Mouse (Mus musculus) hematopoietic stem cell, adult 5-6 weeks (primary cell): ENCODE results near the gene Add3. TPM values are rescaled to one million over a fixed set of nuclear protein-coding genes. Genes with fewer than 3 reads are reported as not detected.

Experiments used
- ATAC-seq, 2 experiments: fragments of 125-278 bp in 1 of 2; replicated peaks in 1 of 2; 2 replicates each; pipeline ENCODE4 v1.8.0; 2016 to 2017; ENCODE audit warnings: inconsistent platforms in 2 of 2, mild to moderate bottlenecking in 2 of 2, moderate number of reproducible peaks in 2 of 2, low read depth in 1 of 2, moderate TSS enrichment in 1 of 2; ENCODE audit not compliant: low FRiP score in 2 of 2, poor library complexity in 2 of 2, severe bottlenecking in 2 of 2, insufficient read depth in 1 of 2, low TSS enrichment in 1 of 2
- total RNA-seq: library from RNA; stranded (forward); fragments of 172-1452, 232-1000 nt; gene quantifications from 2 replicates; pipeline ENCODE4 v1.2.3, GENCODE M21; 2017

Gene Add3
- total RNA-seq, 1 experiment from 2014 or later, result 67.0 TPM

DNA sequence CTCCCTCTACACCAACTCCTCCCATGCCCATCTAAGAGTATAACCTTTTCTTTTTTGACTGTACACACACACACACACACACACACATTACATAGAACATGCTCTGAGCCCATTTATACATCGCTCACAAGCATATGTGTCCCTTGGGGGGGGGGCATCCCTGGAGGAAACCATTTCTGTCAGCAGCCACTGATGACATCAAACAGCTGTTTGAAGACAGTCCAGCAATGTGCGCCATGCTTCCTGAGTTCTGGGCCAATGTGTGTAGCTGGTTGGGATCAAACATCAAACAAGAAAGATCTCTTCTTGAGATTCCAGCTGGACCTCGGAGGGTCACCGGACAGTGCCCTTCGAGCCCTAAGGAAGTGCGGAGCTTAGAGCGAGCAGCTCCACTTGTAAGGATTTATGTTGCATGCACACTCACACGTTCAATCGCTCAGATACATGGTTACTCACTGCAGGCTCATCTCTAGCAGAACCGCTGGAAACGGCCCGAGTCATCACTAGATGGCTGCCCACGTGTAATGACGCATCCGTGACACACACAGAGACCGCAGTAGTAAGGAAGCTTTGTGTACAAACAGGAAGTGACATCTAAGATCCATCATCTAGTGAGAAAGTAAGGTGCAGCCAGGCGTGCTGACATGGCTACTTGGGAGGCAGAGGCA, 132.9 kb downstream of the Add3 start:
- peak in 1 of 2 experiments; percentile 56; a peak in 1 of 4 replicates for ATAC-seq

DNA sequence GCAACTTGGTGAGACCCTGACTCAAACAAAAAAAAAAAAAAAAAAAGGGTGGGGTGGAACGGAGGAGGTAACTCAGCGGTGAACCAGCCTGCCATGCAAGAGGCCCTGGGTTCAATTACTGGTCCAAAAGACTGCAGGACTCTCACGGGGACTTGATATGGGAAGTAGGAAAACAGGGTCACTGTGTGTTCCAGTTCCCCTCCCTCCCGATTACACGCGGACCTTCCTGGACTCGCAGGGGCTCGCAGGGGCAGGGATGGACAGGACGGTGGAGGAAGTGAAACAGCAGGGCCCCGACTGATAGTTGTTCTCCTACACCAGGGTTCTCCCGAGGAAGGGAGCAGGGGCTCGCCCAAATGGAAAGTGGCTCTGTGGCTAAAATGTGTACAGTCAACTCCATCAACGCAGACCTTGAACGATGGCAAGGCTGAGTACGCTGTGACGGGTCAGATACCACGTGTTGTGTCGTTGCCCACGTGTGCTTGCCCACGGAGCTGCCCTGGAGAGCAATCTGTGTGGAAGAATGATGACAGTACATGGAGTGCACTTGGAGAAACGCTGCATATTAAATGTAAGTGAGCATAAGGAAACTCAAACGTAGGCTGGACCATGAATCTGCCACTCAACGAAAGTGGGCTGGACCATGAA, 133.7 kb downstream of the Add3 start:
- ATAC-seq, result no peak; a peak in 1 of 4 replicates

DNA sequence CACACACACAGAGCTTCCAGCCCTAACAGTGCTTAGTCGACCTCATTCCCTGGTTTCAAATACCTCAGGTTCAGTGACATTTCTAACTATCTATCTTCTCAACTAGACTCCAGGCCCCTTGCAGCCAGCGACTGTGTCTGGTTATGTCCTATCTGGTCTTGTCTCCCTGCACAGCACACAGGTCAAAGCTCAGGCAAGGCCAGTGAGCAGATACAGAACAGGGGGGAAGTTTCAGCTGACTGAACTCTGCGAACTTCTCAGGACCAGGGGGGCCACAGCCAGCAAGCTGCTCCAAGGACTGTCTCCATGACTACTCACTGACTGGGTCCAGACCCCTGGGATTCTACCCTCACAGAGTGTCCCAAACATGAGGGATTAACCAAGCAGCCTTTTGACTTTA, 135.0 kb downstream of the Add3 start:
- ATAC-seq, result no peak

DNA sequence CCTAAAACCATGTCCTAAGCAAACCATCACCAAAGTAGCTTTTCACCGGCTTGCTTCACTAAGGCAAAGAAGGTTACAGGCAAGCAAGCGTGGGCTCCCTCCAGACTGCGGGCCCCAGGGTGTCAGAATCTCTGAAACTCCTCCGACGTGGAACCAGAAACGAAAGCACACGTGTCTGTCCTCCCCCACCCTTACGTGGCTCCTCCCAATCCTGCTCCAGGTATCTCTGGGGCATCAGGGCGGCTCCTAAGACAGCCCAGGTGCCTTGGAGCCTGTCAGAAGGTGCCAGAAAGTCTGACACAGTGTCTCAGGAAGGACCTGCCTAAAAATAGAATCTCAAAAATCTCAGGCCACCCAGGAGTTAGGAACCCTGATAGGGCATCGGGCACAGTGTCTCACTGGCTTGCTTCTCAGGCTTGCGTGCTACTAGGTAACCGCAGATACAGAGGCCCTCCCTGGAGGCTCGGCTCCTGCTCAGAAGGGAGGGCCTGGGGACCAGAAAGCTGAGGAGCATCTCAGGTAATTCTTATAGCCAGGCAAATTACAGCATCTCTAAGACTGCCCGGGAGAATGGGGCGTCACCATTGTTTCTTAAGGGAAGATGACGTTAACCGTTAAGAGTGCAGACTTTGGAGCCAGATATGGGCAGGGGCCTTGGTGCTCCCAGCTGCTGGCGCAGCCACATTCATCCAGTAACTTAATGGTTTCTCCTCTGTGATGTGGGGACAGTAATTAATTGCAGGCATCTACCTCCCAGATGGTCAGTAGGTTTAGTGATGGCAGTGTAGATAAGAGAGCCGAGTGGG, 136.9 kb downstream of the Add3 start:
- no peak for ATAC-seq

DNA sequence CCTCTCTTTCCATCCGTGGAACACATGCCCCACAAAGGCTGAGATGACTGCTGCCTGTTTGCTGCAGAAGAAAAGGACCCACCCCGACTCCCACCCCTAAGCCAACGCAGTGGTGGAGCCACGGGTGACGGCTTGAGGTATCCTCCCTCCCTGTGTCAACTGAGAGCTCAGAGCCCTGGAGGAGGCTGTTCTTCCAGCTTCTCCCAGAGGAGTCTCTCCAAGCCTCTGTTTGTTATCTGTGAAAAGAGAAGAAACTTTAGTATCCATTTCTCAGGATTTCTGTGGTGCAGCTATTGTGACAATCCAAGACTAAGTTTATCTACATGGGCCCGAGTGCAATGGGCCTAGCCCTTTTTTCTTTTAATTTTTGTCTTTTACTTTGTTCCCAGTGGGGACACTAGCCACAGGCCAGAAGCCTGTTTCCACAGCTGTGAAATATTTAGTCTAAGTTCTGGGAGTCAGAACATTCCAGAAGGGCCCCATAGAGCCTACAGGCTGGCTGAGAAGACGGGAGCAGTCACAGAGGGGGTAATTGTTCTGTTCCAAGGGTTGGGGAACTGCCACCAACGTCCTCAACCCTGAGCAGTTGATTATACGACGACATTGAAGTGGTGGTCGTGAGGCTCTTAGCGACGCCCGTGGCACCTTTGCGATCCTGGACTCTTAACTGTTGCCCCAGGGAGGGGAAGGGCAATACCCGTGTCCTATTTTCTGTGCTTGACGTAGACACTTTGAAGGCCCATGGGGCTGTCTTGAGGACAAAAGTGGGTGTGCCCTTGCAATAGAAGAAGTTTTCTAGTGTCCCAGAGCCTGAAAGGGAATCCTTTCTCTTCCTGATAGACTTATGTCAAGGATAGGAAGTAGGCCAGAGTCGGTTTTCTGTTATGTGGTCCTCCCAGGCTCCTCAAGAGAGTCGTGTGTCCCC, 138.5 kb downstream of the Add3 start:
- ATAC-seq, result no peak

DNA sequence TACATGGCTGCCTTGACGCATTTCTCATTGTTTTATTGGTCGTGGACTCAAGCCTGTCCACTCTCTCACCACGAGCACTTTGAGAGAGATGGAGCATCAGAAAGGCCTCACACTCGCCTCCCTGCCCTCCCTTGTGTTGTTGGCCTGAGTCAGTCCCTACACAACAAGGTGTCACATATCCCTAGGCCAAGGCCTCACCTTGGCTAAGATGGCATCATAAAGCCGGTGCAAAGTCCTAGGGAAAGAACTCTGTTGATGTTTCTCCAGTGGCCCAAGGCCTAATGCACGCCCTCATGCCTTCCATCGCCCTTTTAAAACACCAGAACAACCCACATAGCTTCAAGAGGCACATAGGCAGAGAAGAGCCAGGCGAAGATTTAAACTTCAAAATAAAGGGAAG, 140.0 kb downstream of the Add3 start:
- no peak for ATAC-seq

DNA sequence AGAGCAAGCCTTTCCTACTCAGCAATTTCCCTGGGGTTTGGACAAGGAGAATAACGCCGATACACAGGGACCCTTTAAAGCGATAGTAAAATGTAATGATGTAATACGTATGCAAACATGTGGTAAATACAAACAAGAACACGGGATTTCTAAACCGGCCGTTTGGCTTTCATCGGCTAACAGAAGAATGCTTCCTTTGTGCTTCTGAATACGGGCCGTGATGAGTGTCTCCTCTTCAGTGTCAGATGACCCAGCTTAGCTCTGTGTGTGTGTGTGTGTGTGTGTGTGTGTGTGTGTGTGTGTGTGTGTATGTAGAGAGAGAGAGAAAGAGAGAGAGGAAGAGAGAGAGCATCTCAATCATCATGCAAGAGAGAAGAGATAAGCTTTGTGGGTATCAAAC, 142.3 kb downstream of the Add3 start:
- no peak for ATAC-seq

DNA sequence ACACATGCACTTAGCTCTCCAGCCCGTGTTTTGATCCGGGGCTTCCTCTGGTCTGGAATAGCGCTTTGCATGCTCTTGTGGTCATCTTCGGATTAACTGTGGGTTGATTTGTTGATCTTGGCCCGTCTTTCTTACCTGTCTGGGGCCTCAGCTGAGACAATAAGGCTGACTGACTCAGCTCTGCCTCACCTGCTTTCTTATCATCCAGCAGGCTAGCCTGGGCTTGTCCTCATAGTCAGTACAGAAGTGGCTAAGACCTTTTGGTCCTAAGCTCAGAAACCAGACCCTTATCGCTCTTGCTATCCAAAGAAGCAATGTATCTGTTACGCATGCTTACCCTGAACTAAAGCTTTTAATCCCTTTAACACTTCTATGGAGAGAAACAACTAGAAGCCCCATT, 143.5 kb downstream of the Add3 start:
- no peak for ATAC-seq

DNA sequence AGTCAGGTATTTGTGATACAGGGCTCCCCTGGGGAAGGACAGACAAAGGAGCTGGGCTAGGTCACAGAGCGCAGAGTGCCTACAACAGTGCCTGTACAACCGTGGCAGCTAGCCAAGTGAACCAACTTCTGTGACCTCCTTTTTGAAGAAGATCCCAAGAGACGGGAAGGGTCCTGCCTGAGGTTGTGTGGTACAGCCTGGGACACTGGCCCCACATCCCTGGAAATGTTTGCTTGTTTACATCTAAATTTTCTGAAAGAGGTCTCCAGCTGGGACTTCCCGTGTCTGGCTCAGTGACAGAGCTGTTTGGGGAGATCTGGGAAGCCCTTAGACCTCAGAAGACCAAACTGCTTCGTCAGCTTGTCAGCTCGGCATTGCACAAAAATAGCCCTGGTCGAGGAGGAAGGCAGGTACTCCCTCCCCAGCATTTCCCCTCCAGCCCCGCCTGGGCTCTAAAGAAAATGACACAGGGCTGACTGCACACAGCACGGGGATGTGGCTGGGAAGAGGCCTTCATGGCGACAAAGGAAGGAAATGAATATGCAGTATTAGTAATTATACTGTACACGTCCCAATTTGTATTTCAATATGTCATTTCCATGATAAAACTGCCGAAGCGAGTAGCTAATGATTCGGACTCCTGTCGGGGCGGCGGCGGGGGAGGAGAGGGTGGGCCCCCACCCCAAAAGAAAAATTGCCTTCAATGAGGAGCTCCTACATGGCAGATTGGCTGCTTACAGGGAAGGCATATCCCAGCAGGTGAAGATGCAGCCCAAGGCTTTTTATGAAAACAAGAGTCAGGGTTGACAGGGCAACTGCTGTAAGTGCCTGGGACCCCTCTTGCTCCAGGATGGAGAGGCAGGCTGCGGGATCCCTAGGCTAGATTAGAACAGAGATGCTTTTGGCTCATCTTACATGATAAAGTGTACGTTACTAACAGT, 144.3 kb downstream of the Add3 start:
- peak; percentile 93 to 95 for ATAC-seq

DNA sequence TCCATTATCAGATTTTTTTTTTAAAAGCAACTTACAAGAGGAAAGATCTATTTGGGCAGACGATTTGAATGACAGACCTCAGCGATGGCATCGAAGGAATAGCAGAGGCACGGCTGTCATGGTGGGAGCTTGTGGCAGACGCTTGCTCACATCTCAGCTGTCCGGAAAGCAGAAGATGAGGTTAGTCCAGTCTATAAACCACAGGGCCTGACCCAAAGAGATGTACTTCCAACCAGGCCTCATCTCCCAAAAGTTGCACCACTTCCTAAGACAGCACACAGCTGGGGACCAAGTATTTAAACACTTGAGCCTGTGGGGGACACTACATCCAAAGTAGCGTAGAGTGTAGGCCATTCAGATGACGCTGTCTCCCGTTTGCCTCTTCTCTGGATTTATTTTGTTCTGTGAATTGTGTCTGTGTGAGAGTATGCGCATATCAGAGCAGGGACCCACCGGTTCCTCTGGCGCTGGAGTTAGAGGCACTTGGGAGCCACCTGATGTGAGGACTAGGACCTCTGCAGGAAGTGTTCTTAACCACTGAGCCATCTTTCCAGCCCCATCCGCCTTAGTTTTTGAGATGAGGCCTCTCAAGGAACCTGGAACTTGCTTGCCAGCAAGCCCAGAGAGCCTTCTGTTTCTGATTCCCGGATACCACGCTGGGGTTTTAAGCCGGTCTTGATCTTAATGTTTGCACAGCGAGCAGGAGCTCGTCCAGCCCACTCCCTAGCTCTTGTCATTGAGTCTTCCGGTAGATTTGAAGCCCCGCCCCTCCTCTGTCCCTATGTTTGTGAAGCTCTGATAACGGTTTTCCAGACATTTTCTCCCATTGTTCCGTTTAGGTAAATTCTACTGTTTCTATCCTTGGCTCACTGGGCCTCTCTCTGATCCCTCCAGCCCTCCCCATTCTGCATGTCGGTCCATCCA, 156.3 kb downstream of the Add3 start:
- ATAC-seq, result no peak

Other genes starting within 250 kb of the Add3 start
- 31.7 and 51.9 TPM in 2 replicates for gene Xpnpep1, start 100.2 kb upstream of the Add3 start, total RNA-seq
- gene Mxi1, start 170.1 kb downstream of the Add3 start, total RNA-seq, result 58.9 and 75.6 TPM in 2 replicates
- gene Gm10197, start 231.3 kb downstream of the Add3 start, total RNA-seq, result not detected in 2 replicates